Mouse (Mus musculus) CH12.LX (cell line): ENCODE results near the gene Vti1a. TPM values are rescaled to one million over a fixed set of nuclear protein-coding genes. Genes with fewer than 3 reads are reported as not detected.

ENCODE experiments used
- DNase-seq: peaks from one replicate; pipeline ENCODE4 v3.0.0-alpha.2; 2013; ENCODE audit errors: extremely low read depth
- H3K27ac ChIP-seq: 2 replicates; pipeline ENCODE4 v1.5.1; 2012; ENCODE audit warnings: low read depth, mild to moderate bottlenecking, control low read depth, moderate library complexity; ENCODE audit not compliant: insufficient read depth
- H3K27me3 ChIP-seq: replicated peaks from 2 replicates; pipeline ENCODE3; 2012; ENCODE audit warnings: inconsistent platforms
- H3K36me3 ChIP-seq, 2 experiments: replicated peaks in 1 of 2; 2 replicates each; pipeline versions ENCODE3 to v1.6.1; 2012; ENCODE audit warnings: inconsistent platforms in 1 of 2, low read length in 1 of 2, mild to moderate bottlenecking in 1 of 2, mixed read lengths in 1 of 2, moderate library complexity in 1 of 2; ENCODE audit not compliant: control insufficient read depth in 1 of 2, insufficient read depth in 1 of 2
- H3K4me1 ChIP-seq, 2 experiments: 2 replicates each; pipeline ENCODE4 v1.6.1; 2012; ENCODE audit warnings: inconsistent platforms in 1 of 2, moderate library complexity in 1 of 2; ENCODE audit not compliant: insufficient read depth in 2 of 2, control insufficient read depth in 1 of 2
- H3K4me2 ChIP-seq: 2 replicates; pipeline ENCODE4 v1.6.1; 2012; ENCODE audit warnings: low read depth, mild to moderate bottlenecking, control low read depth; ENCODE audit not compliant: poor library complexity, insufficient read depth, severe bottlenecking
- H3K4me3 ChIP-seq, 3 experiments: fragments of 150-350 bp in 1 of 3; sonication (generic) in 1 of 3; replicated peaks in 1 of 3; 2 replicates each; pipeline versions ENCODE3 to v1.5.1; 2011 to 2012; ENCODE audit warnings: low read depth in 2 of 3, low read length in 2 of 3, mild to moderate bottlenecking in 2 of 3, moderate library complexity in 2 of 3, control low read depth in 1 of 3, improper control_type of control experiment in 1 of 3, inconsistent platforms in 1 of 3, mixed read lengths in 1 of 3; ENCODE audit not compliant: poor library complexity in 1 of 3
- H3K79me2 ChIP-seq: replicated peaks from 2 replicates; pipeline ENCODE4 v1.6.1; 2012; ENCODE audit warnings: mild to moderate bottlenecking, moderate library complexity; ENCODE audit not compliant: control insufficient read depth, poor library complexity, insufficient read depth, severe bottlenecking; ENCODE audit errors: extremely low read depth
- H3K9ac ChIP-seq: 2 replicates; pipeline ENCODE4 v1.6.1; 2012; ENCODE audit warnings: low read depth, mild to moderate bottlenecking, control low read depth, moderate library complexity; ENCODE audit not compliant: insufficient read depth
- H3K9me3 ChIP-seq: replicated peaks from 2 replicates; pipeline ENCODE3; 2012; ENCODE audit warnings: low read length, inconsistent platforms, mixed read lengths
- BHLHE40 ChIP-seq: IDR thresholded peaks from 2 replicates; pipeline ENCODE4 v1.6.1; 2011; ENCODE audit warnings: mild to moderate bottlenecking, low read depth, low read length, improper control_type of control experiment
- CHD1 ChIP-seq: IDR thresholded peaks from 2 replicates; pipeline ENCODE4 v1.6.1; 2012; ENCODE audit warnings: low read depth, low read length, improper control_type of control experiment, inconsistent platforms
- CHD2 ChIP-seq: IDR thresholded peaks from 2 replicates; pipeline ENCODE4 v1.6.1; 2011; ENCODE audit warnings: low read length, improper control_type of control experiment
- EP300 ChIP-seq: IDR thresholded peaks from 2 replicates; pipeline ENCODE4 v1.6.1; 2011; ENCODE audit warnings: low read length, improper control_type of control experiment
- ETS1 ChIP-seq: conservative IDR thresholded peaks from 2 replicates; pipeline ENCODE4 v1.6.1; 2012; ENCODE audit warnings: low read depth, mild to moderate bottlenecking, inconsistent platforms, low read length, improper control_type of control experiment, moderate library complexity
- GABPA ChIP-seq: IDR thresholded peaks from 2 replicates; pipeline ENCODE4 v1.6.1; 2012; ENCODE audit warnings: low read depth, low read length, improper control_type of control experiment, inconsistent platforms; ENCODE audit not compliant: insufficient replicate concordance
- HCFC1 ChIP-seq: IDR thresholded peaks from 2 replicates; pipeline ENCODE4 v1.6.1; 2012; ENCODE audit warnings: low read depth, mild to moderate bottlenecking, inconsistent platforms, low read length, improper control_type of control experiment
- IRF4 ChIP-seq: IDR thresholded peaks from 2 replicates; pipeline ENCODE4 v1.6.1; 2014; ENCODE audit warnings: low read depth, mild to moderate bottlenecking, inconsistent platforms, low read length, improper control_type of control experiment
- KAT2A ChIP-seq: IDR thresholded peaks from 2 replicates; pipeline ENCODE4 v1.6.1; 2012; ENCODE audit warnings: low read length, improper control_type of control experiment, inconsistent platforms; ENCODE audit not compliant: insufficient replicate concordance
- MAFK ChIP-seq: IDR thresholded peaks from 2 replicates; pipeline ENCODE4 v1.6.1; 2011; ENCODE audit warnings: low read length, improper control_type of control experiment; ENCODE audit not compliant: insufficient replicate concordance
- MAX ChIP-seq: IDR thresholded peaks from 2 replicates; pipeline ENCODE4 v1.6.1; 2011; ENCODE audit warnings: low read length, improper control_type of control experiment
- MXI1 ChIP-seq: IDR thresholded peaks from 2 replicates; pipeline ENCODE4 v1.6.1; 2011; ENCODE audit warnings: mild to moderate bottlenecking, low read depth, low read length, improper control_type of control experiment
- MYC ChIP-seq: IDR thresholded peaks from 2 replicates; pipeline ENCODE4 v1.6.1; 2011; ENCODE audit warnings: low read depth, mild to moderate bottlenecking, improper control_type of control experiment, low read length
- NRF1 ChIP-seq: IDR thresholded peaks from 2 replicates; pipeline ENCODE4 v1.6.1; 2014; ENCODE audit warnings: low read depth, mild to moderate bottlenecking, inconsistent platforms, low read length, improper control_type of control experiment, moderate library complexity
- PAX5 ChIP-seq: IDR thresholded peaks from 2 replicates; pipeline ENCODE4 v1.6.1; 2012; ENCODE audit warnings: low read length, inconsistent platforms, mixed read lengths
- RAD21 ChIP-seq: IDR thresholded peaks from 2 replicates; pipeline ENCODE4 v1.6.1; 2011; ENCODE audit warnings: low read depth, mild to moderate bottlenecking, low read length, improper control_type of control experiment, moderate library complexity
- SIN3A ChIP-seq: IDR thresholded peaks from 2 replicates; pipeline ENCODE4 v1.6.1; 2012; ENCODE audit warnings: low read length, improper control_type of control experiment, inconsistent platforms
- SMC3 ChIP-seq: IDR thresholded peaks from 2 replicates; pipeline ENCODE4 v1.6.1; 2011; ENCODE audit warnings: low read depth, low read length, improper control_type of control experiment
- TBP ChIP-seq: conservative IDR thresholded peaks from 2 replicates; pipeline ENCODE4 v1.6.1; 2011; ENCODE audit warnings: low read depth, low read length, improper control_type of control experiment
- TCF12 ChIP-seq: IDR thresholded peaks from 2 replicates; pipeline ENCODE4 v1.6.1; 2014; ENCODE audit warnings: low read depth, mild to moderate bottlenecking, inconsistent platforms, low read length, improper control_type of control experiment
- USF1 ChIP-seq: IDR thresholded peaks from 2 replicates; pipeline ENCODE4 v1.6.1; 2014; ENCODE audit warnings: low read depth, mild to moderate bottlenecking, inconsistent platforms, low read length, improper control_type of control experiment
- USF2 ChIP-seq: conservative IDR thresholded peaks from 2 replicates; pipeline ENCODE4 v1.6.1; 2011; ENCODE audit warnings: low read depth, low read length, improper control_type of control experiment
- dilution Hi-C: fragments of 300-500 bp; cut with MboI; formaldehyde crosslinking; loops from 2 replicates; pipeline ENCODE4 v1.14.3; 2020; ENCODE audit warnings: low sequenced_read_pairs; ENCODE audit not compliant: extremely low pct_unique_long_range_greater_than_20kb, extremely low pct_ligation_motif_present
- in situ Hi-C: fragments of 300-500 bp; cut with MboI; formaldehyde crosslinking; loops from 3 replicates; pipeline ENCODE4 v1.14.3; 2019; ENCODE audit warnings: low sequenced_read_pairs, low pct_ligation_motif_present, low pct_unique_long_range_greater_than_20kb, mixed read lengths
- polyA plus RNA-seq: library from polyadenylated mRNA; unstranded; fragments of >175 nt; gene quantifications from 2 replicates; pipeline ENCODE4 v1.2.1, GENCODE M21; 2012; ENCODE audit warnings: low read depth; ENCODE audit not compliant: insufficient read length
- total RNA-seq, 2 experiments: library from RNA; depleted of rRNA; stranded (reverse); fragments of 300-350 nt in 1 of 2; fragments of >200 nt in 1 of 2; gene quantifications; 2 replicates each; pipeline ENCODE4 v1.2.3; 2012 to 2014

Vti1a gene
- total and polyA plus RNA-seq, 3 experiments, result 22.3 to 27.6 (median 23.5) TPM

- no peak for TF ChIP-seq EP300
- no peak for TF ChIP-seq MAX
- no peak for TF ChIP-seq TBP
- TF ChIP-seq HCFC1, result no peak
- no peak for TF ChIP-seq SIN3A
- no peak for TF ChIP-seq IRF4
- TF ChIP-seq RAD21, result no peak
- no peak for TF ChIP-seq BHLHE40
- no peak for TF ChIP-seq CHD2
- TF ChIP-seq GABPA, result no peak
- TF ChIP-seq SMC3, result no peak
- TF ChIP-seq ETS1, result no peak
- no peak for TF ChIP-seq NRF1
- TF ChIP-seq MXI1, result no peak
- no peak for TF ChIP-seq KAT2A
- TF ChIP-seq USF1, result no peak
- no peak for TF ChIP-seq TCF12
- TF ChIP-seq PAX5, result no peak
- TF ChIP-seq, all 38 proteins: peak for 0
- no peaks in the 10 kb centered on the region for H3K27me3 ChIP-seq
- no peak overlapping the region for H3K9ac ChIP-seq
- no peak for DNase-seq
- H3K4me3 ChIP-seq, result no peak overlapping the region
- H3K27ac ChIP-seq, result no peak overlapping the region
- peaks cover 2 to 17% of the 10 kb centered on the region in 2 experiments for H3K36me3 ChIP-seq
- no peaks in the 10 kb centered on the region for H3K79me2 ChIP-seq
- H3K4me2 ChIP-seq, result no peak overlapping the region
- no peaks in the 10 kb centered on the region for H3K9me3 ChIP-seq
- dilution Hi-C loops (no loop called here), in situ Hi-C loops (no loop called here)
- H3K4me1 ChIP-seq, result no peaks in the 10 kb centered on the region
Measured at GRCm38 (mm10) chr19:55526717-55527235, 210.7 kb downstream of the Vti1a start.

GRCm38 (mm10) chr19:55530041-55530440 lies 213.9 kb downstream of the Vti1a start:
- no peak overlapping the region for H3K9ac ChIP-seq
- H3K4me1 ChIP-seq, result no peaks in the 10 kb centered on the region
- no peak overlapping the region for H3K4me2 ChIP-seq
- DNase-seq, result no peak
- dilution Hi-C loops (no loop called here), in situ Hi-C loops (no loop called here)
- no peak overlapping the region for H3K4me3 ChIP-seq
- H3K27ac ChIP-seq, result no peak overlapping the region
- H3K9me3 ChIP-seq, result no peaks in the 10 kb centered on the region
- peaks cover 0 to 5% of the 10 kb centered on the region in 2 experiments for H3K36me3 ChIP-seq
- no peak for TF ChIP-seq MYC
- no peak for TF ChIP-seq CHD1
- no peak for TF ChIP-seq MAFK
- no peak for TF ChIP-seq USF2
- H3K27me3 ChIP-seq, result no peaks in the 10 kb centered on the region
- H3K79me2 ChIP-seq, result no peaks in the 10 kb centered on the region
